In genomic region chr8:104721166-104721565, GRCm38 (mm10) we compare ENCODE assay signal across 21 mouse cellular contexts. TPM values are rescaled to one million over a fixed set of nuclear protein-coding genes. Genes with fewer than 3 reads are reported as not detected.
"Had no signal": no experiment of that assay in that cellular context is flagged by ENCODE, and none has a peak within 500 bp of the region (broad histone marks: within the 10 kb centered on the region; RNA-seq: fewer than 3 reads in every experiment).

No protein-coding gene starts in this region.

- H3K9me3 ChIP-seq: megakaryocyte, embryonic 14.5 days; midbrain, embryonic 13.5 days; midbrain, embryonic 15.5 days; neural tube, embryonic 12.5 days had no signal

- H3K27me3 ChIP-seq: midbrain, embryonic 13.5 days; midbrain, embryonic 15.5 days; neural tube, embryonic 12.5 days had no signal

- H3K27ac ChIP-seq: macrophage; midbrain, embryonic 13.5 days; midbrain, embryonic 15.5 days; neural tube, embryonic 12.5 days had no signal

- H3K4me3 ChIP-seq: megakaryocyte, embryonic 14.5 days; midbrain, embryonic 13.5 days; midbrain, embryonic 15.5 days; neural tube, embryonic 12.5 days had no signal

- H3K36me3 ChIP-seq: midbrain, embryonic 13.5 days; midbrain, embryonic 15.5 days; neural tube, embryonic 12.5 days had no signal

- H3K4me2 ChIP-seq: lung, embryonic 14.5 days; midbrain, embryonic 11.5 days; midbrain, embryonic 13.5 days; midbrain, embryonic 15.5 days; neural tube, embryonic 12.5 days had no signal

- H3K9ac ChIP-seq: lung, embryonic 14.5 days; midbrain, embryonic 13.5 days; midbrain, embryonic 15.5 days; neural tube, embryonic 12.5 days had no signal

- DNase-seq: lung, adult 18-20 months; lung, embryonic 14.5 days; lung, postnatal 10 days; right cerebral cortex, postnatal 14 days; thymus, adult 18-20 months; thymus, postnatal 14 days; thymus, postnatal 36 days had no signal

- ATAC-seq: midbrain, embryonic 13.5 days; midbrain, embryonic 15.5 days had no signal

- H3K4me1 ChIP-seq: megakaryocyte, embryonic 14.5 days; midbrain, embryonic 13.5 days; midbrain, embryonic 15.5 days; neural tube, embryonic 12.5 days had no signal

RNA-seq across cellular contexts. Expression of gene Ces2a, which starts 12.6 kb away (rescaled TPM):
- total RNA-seq: megakaryocyte progenitor cell, adult 5-6 weeks; midbrain, postnatal 0 days; monocyte, adult 5-6 weeks; neutrophil, adult 5-6 weeks had no signal
- polyA plus RNA-seq: lung, embryonic 14.5 days; lung, embryonic 16.5 days; macrophage; midbrain, embryonic 11.5 days; midbrain, embryonic 13.5 days; midbrain, embryonic 15.5 days; midbrain, postnatal 0 days; neural tube, embryonic 12.5 days; neural tube, embryonic 14.5 days; spleen, adult 2 months; stomach, embryonic 14.5 days had no signal
